Mouse (Mus musculus): ENCODE measurements around the gene Tmem127. TPM values are rescaled to one million over a fixed set of nuclear protein-coding genes. Genes with fewer than 3 reads are reported as not detected.

The Tmem127 gene
- polyA plus RNA-seq (2017; shearing (Covaris generic)) = 31.5 TPM

GRCm38 (mm10) chr2:127247592-127248333, at the start of gene Tmem127, which contains the start of gene Ciao1:
TSS of gene Tmem127 (plus strand) at chr2:127247908.
TSS of gene Ciao1 (minus strand) at chr2:127247816.

GRCm38 (mm10) chr2:127207547-127208451, 39.9 kb upstream of the Tmem127 start, which contains the start of the genes 1810024B03Rik and Snrnp200:
TSS of gene 1810024B03Rik (minus strand) at chr2:127208280.
TSS of gene Snrnp200 (plus strand) at chr2:127208386.

DNA sequence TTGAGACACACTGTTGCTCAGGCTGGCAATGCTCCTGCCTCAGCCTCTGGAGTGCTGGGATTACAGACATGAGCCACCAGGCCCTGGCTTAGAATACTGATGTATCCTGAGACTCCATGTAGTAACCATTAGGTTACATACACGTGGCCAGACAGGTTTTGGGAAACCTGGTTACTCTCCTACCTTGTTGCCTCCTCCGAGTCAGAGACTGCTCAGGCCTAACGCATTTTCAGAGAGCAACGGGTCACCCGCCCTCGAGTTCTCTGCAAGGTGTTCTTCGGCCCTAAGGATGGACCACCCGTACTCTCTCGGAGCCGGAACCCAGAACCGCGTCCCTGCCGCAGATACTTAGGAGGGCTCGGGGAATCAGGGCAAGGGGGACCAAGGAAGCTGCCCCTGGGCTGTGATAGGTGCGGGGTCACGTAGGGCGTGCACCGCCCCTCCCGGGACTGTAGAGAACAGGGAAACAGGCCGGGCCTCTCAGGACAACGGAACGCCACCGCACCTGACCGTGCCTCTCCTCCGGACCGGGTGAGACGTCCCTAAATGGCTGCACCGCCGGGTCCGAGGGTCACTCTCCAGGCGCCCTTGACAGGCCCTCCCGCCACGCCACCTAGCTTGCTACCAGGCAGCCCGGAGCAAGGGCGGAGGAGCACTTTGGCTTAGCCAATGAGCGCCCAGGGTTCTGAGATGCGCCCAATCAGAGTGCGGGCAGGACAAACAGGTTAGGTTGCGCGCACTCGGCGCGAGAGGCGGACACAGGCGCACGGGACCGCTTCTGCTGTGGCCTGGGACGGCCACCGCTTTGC, 22.0 kb downstream of the Tmem127 start, which contains the start of gene Stard7:
Gene Stard7 (plus strand): TSS at position 728 of the 809 bp plus-strand sequence.

Other genes with a start within 250 kb of the Tmem127 start
- gene Ap4e1, start 239.2 kb upstream of the Tmem127 start, polyA plus RNA-seq (2017; shearing (Covaris generic)) = 10.9 TPM
- 50.8 TPM for gene Blvra, start 177.2 kb upstream of the Tmem127 start, polyA plus RNA-seq (2017; shearing (Covaris generic))
- gene Ncaph, start 114.0 kb upstream of the Tmem127 start, polyA plus RNA-seq (2017; shearing (Covaris generic)) = 2.9 TPM
- gene Itpripl1, start 104.5 kb upstream of the Tmem127 start, polyA plus RNA-seq (2017; shearing (Covaris generic)) = 3.5 TPM
- 0.59 TPM for gene 1810024B03Rik, start 39.6 kb upstream of the Tmem127 start, polyA plus RNA-seq (2017; shearing (Covaris generic))
- gene Snrnp200, start 39.5 kb upstream of the Tmem127 start, polyA plus RNA-seq (2017; shearing (Covaris generic)) = 90.0 TPM
- 59.5 TPM for gene Ciao1, start 92 bp upstream of the Tmem127 start, polyA plus RNA-seq (2017; shearing (Covaris generic))
- 55.0 TPM for gene Stard7, start 22.3 kb downstream of the Tmem127 start, polyA plus RNA-seq (2017; shearing (Covaris generic))
- 1,044 TPM for gene Dusp2, start 88.3 kb downstream of the Tmem127 start, polyA plus RNA-seq (2017; shearing (Covaris generic))
- gene Astl, start 90.7 kb downstream of the Tmem127 start, polyA plus RNA-seq (2017; shearing (Covaris generic)) = 0.32 TPM
- 0.22 TPM for gene Adra2b, start 115.3 kb downstream of the Tmem127 start, polyA plus RNA-seq (2017; shearing (Covaris generic))
- 0.57 TPM for gene Gpat2, start 177.3 kb downstream of the Tmem127 start, polyA plus RNA-seq (2017; shearing (Covaris generic))
- gene Fahd2a, start 196.7 kb downstream of the Tmem127 start, polyA plus RNA-seq (2017; shearing (Covaris generic)) = 22.9 TPM